Mouse (Mus musculus): Measurements from ENCODE around the gene Vmn2r1. TPM values are rescaled to one million over a fixed set of nuclear protein-coding genes. Genes with fewer than 3 reads are reported as not detected.

Vmn2r1 gene
- polyA plus RNA-seq (2015; fragmentation: Nextera tagmentation; extraction: Ambion mirVana) = 0.04 TPM in 1 of 2 replicates, not detected in the other

DNA sequence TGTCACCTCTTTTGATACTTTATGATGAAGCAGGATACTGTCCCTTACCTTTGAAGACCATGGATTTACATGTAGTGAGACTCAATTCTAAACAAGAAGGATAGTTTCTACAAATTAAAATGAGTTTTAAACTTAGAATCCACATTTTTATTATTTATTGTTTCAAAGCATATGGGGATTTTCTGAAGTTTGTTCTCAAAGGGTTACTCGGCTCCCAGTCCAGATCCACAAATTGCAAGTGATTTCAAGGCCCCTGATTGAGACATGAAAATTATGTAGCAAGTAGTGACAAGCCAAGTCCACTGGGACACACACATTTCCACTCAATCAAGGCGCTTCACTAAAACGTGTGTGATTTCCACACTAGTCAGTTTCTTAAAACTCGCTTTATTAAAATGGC is at the start of gene Vmn2r1:
Gene Vmn2r1, plus strand, starts transcription at position 301 of the 400 bp plus-strand sequence.
- 70% methylated on average over 4 of the region's 4 CpGs for WGBS
- no peaks in the 10 kb centered on the region for H3K36me3 ChIP-seq
- H3K9ac ChIP-seq = no peak within 1 kb of the TSS
- no peaks in the 10 kb centered on the region for H3K27me3 ChIP-seq
- no peak within 1 kb of the TSS for H3K4me3 ChIP-seq
- H3K9me3 ChIP-seq = no peaks in the 10 kb centered on the region
- no peak within 1 kb of the TSS for H3K27ac ChIP-seq
- no peak for ATAC-seq (ENCODE audit: insufficient number of reproducible peaks, low FRiP score, low TSS enrichment, low read depth)
- H3K4me2 ChIP-seq = no peak within 1 kb of the TSS
- no peaks in the 10 kb centered on the region for H3K4me1 ChIP-seq

GRCm38 (mm10) chr3:64038136-64038841 is 43.1 kb upstream of the Vmn2r1 start:
- Histone ChIP-seq H3K4me1 (no peaks in the 10 kb centered on the region), H3K9me3 (no peaks in the 10 kb centered on the region), H3K9ac (no peak overlapping the region), H3K36me3 (no peaks in the 10 kb centered on the region), H3K4me3 (no peak overlapping the region), H3K27ac (no peak overlapping the region), H3K27me3 (no peaks in the 10 kb centered on the region), H3K4me2 (no peak overlapping the region)
- WGBS = 75% methylated on average over 7 of the region's 7 CpGs
- ATAC-seq (ENCODE audit: insufficient number of reproducible peaks, low FRiP score, low TSS enrichment, low read depth) = no peak

- H3K9ac ChIP-seq = peak overlapping the region; percentile 24; the same call in 1 of the 2 replicates
- no peaks in the 10 kb centered on the region for H3K36me3 ChIP-seq
- 12% methylated on average over 25 of the region's 25 CpGs for WGBS
- H3K27ac ChIP-seq = no peak overlapping the region
- no peaks in the 10 kb centered on the region for H3K4me1 ChIP-seq
- no peaks in the 10 kb centered on the region for H3K27me3 ChIP-seq
- peak overlapping the region; percentile 66 for H3K4me2 ChIP-seq
- no peak for ATAC-seq (ENCODE audit: insufficient number of reproducible peaks, low FRiP score, low TSS enrichment, low read depth)
- H3K4me3 ChIP-seq = peak overlapping the region; percentile 41
- no peaks in the 10 kb centered on the region for H3K9me3 ChIP-seq
Measured at GRCm38 (mm10) chr3:64039818-64040784, 41.2 kb upstream of the Vmn2r1 start.

GRCm38 (mm10) chr3:64112707-64113106 is 31.4 kb downstream of the Vmn2r1 start:
- no peaks in the 10 kb centered on the region for H3K4me1 ChIP-seq
- WGBS = 75% methylated on average over 1 of the region's 1 CpGs
- no peaks in the 10 kb centered on the region for H3K9me3 ChIP-seq
- no peaks in the 10 kb centered on the region for H3K27me3 ChIP-seq
- ATAC-seq (ENCODE audit: insufficient number of reproducible peaks, low FRiP score, low TSS enrichment, low read depth) = no peak
- H3K9ac ChIP-seq = no peak overlapping the region
- no peaks in the 10 kb centered on the region for H3K36me3 ChIP-seq
- H3K27ac ChIP-seq = no peak overlapping the region
- H3K4me3 ChIP-seq = no peak overlapping the region
- no peak overlapping the region for H3K4me2 ChIP-seq

GRCm38 (mm10) chr3:64113352-64114046 is 32.2 kb downstream of the Vmn2r1 start:
- no peak overlapping the region for H3K27ac ChIP-seq
- H3K4me2 ChIP-seq = no peak overlapping the region
- H3K4me3 ChIP-seq = no peak overlapping the region
- ATAC-seq (ENCODE audit: insufficient number of reproducible peaks, low FRiP score, low TSS enrichment, low read depth) = no peak
- no peaks in the 10 kb centered on the region for H3K4me1 ChIP-seq
- WGBS = 84% methylated on average over 11 of the region's 11 CpGs
- no peaks in the 10 kb centered on the region for H3K9me3 ChIP-seq
- no peaks in the 10 kb centered on the region for H3K36me3 ChIP-seq
- H3K27me3 ChIP-seq = no peaks in the 10 kb centered on the region
- no peak overlapping the region for H3K9ac ChIP-seq

- H3K27me3 ChIP-seq = no peaks in the 10 kb centered on the region
- no peak within 1 kb of the TSS for H3K4me3 ChIP-seq
- H3K9me3 ChIP-seq = no peaks in the 10 kb centered on the region
- 74% methylated on average over 2 of the region's 2 CpGs for WGBS
- H3K4me1 ChIP-seq = no peaks in the 10 kb centered on the region
- H3K36me3 ChIP-seq = no peaks in the 10 kb centered on the region
- no peak within 1 kb of the TSS for H3K27ac ChIP-seq
- ATAC-seq (ENCODE audit: insufficient number of reproducible peaks, low FRiP score, low TSS enrichment, low read depth) = no peak
- H3K4me2 ChIP-seq = no peak within 1 kb of the TSS
- H3K9ac ChIP-seq = no peak within 1 kb of the TSS
Measured at GRCm38 (mm10) chr3:64141878-64142508, 60.6 kb downstream of the Vmn2r1 start, which contains the start of gene Vmn2r2. Vmn2r2 (minus strand) TSS chr3:64141928.

Other genes starting within 250 kb of the Vmn2r1 start
- 1.1 and 1.2 TPM in 2 replicates for gene Plch1, start 182.1 kb upstream of the Vmn2r1 start, polyA plus RNA-seq (2015; fragmentation: Nextera tagmentation; extraction: Ambion mirVana)
- gene E130311K13Rik, start 152.1 kb upstream of the Vmn2r1 start, polyA plus RNA-seq (2015; fragmentation: Nextera tagmentation; extraction: Ambion mirVana) = 7.9 and 8.4 TPM in 2 replicates
- 16.5 and 17.6 TPM in 2 replicates for gene Slc33a1, start 116.8 kb upstream of the Vmn2r1 start, polyA plus RNA-seq (2015; fragmentation: Nextera tagmentation; extraction: Ambion mirVana)
- 37.5 and 39.1 TPM in 2 replicates for gene Gmps, start 105.4 kb upstream of the Vmn2r1 start, polyA plus RNA-seq (2015; fragmentation: Nextera tagmentation; extraction: Ambion mirVana)
- not detected in 2 replicates for gene Vmn2r2, start 60.4 kb downstream of the Vmn2r1 start, polyA plus RNA-seq (2015; fragmentation: Nextera tagmentation; extraction: Ambion mirVana)
- gene Vmn2r3, start 208.2 kb downstream of the Vmn2r1 start, polyA plus RNA-seq (2015; fragmentation: Nextera tagmentation; extraction: Ambion mirVana) = not detected in 2 replicates

All from limb, embryonic 15.5 days (tissue).